Mouse (Mus musculus): Measurements from ENCODE around the gene Bag2. TPM values are rescaled to one million over a fixed set of nuclear protein-coding genes. Genes with fewer than 3 reads are reported as not detected.
"Not testable (repeated sequence)": the region's sequence is repeated elsewhere in the genome, so short reads cannot be mapped to it uniquely, and the experiment has no call there.

The Bag2 gene
- total and polyA plus RNA-seq, 3 experiments: 74.2 to 88.8 TPM; not detected in 1

GRCm38 (mm10) chr1:33749709-33750108, 7.9 kb downstream of the Bag2 start:
- peaks cover 3 to 15% of the 10 kb centered on the region in 2 experiments for H3K36me3 ChIP-seq (ENCODE audit: control insufficient read depth in 1 of 2, insufficient read depth in 2 of 2, low read length in 2 of 2)
- H3K27me3 ChIP-seq (ENCODE audit: control insufficient read depth in 1 of 2, insufficient read depth in 2 of 2, low read length in 2 of 2); DNase-seq (ENCODE audit: low read depth, low spot score); H3K9me3 ChIP-seq (replicated peaks; ENCODE audit: insufficient read depth, low read length); H3K9ac ChIP-seq (ENCODE audit: control insufficient read depth, low read depth, low read length, poor library complexity, severe bottlenecking); H3K4me1 ChIP-seq (ENCODE audit: control insufficient read depth in 1 of 2, insufficient read depth in 2 of 2, low read length in 2 of 2); H3K27ac ChIP-seq (ENCODE audit: control insufficient read depth, low read depth, low read length); H3K4me3 ChIP-seq (ENCODE audit: control insufficient read depth in 1 of 2, insufficient read depth in 1 of 2, low read depth in 2 of 2, low read length in 2 of 2): not testable (repeated sequence)
- H3K79me2 ChIP-seq (ENCODE audit: control insufficient read depth, insufficient read depth, low read length, poor library complexity): peaks cover 25% of the 10 kb centered on the region
- peak; percentile 69 for TF ChIP-seq ZNF384 (IDR thresholded peaks at IDR 0.05; ENCODE audit: low read depth, low read length)

GRCm38 (mm10) chr1:33749109-33749508, 8.5 kb downstream of the Bag2 start:
- peak; percentile 23 for DNase-seq (ENCODE audit: low read depth, low spot score)
- Histone ChIP-seq H3K9me3 (replicated peaks; ENCODE audit: insufficient read depth, low read length) (no peaks in the 10 kb centered on the region), H3K79me2 (ENCODE audit: control insufficient read depth, insufficient read depth, low read length, poor library complexity) (peaks cover 19% of the 10 kb centered on the region), H3K4me1 (ENCODE audit: control insufficient read depth in 1 of 2, insufficient read depth in 2 of 2, low read length in 2 of 2) (no peaks in the 10 kb centered on the region), H3K9ac (ENCODE audit: control insufficient read depth, low read depth, low read length, poor library complexity, severe bottlenecking) (no peak overlapping the region), H3K4me3 (ENCODE audit: control insufficient read depth in 1 of 2, insufficient read depth in 1 of 2, low read depth in 2 of 2, low read length in 2 of 2) (no peak overlapping the region), H3K27me3 (ENCODE audit: control insufficient read depth in 1 of 2, insufficient read depth in 2 of 2, low read length in 2 of 2) (no peaks in the 10 kb centered on the region), H3K36me3 (ENCODE audit: control insufficient read depth in 1 of 2, insufficient read depth in 2 of 2, low read length in 2 of 2) (peaks cover 0 to 15% of the 10 kb centered on the region in 2 experiments; a peak in 2 of 4 replicates), H3K27ac (ENCODE audit: control insufficient read depth, low read depth, low read length) (no peak overlapping the region)
- TF ChIP-seq CHD2 (IDR thresholded peaks at IDR 0.05; ENCODE audit: low read length) (no peak), CTCF (IDR thresholded peaks at IDR 0.05 in 2 of 3, conservative IDR thresholded peaks at IDR 0.05 in 1 of 3; ENCODE audit: control insufficient read depth in 1 of 3, insufficient read depth in 1 of 3, low read depth in 2 of 3, low read length in 3 of 3, poor library complexity in 1 of 3, severe bottlenecking in 1 of 3) (peak; percentile 13 to 53 (median 37); a peak in 4 of 6 replicates)

GRCm38 (mm10) chr1:33745901-33746300, 11.7 kb downstream of the Bag2 start:
- TF ChIP-seq TBP (IDR thresholded peaks at IDR 0.05; ENCODE audit: low read depth, low read length): no peak
- no peak for TF ChIP-seq MEF2A (IDR thresholded peaks at IDR 0.05; ENCODE audit: extremely low read depth, insufficient replicate concordance, low read depth, low read length, poor library complexity, severe bottlenecking)
- no peak for TF ChIP-seq MYC (IDR thresholded peaks at IDR 0.05; ENCODE audit: low read depth, low read length)
- no peak for TF ChIP-seq POLR2AphosphoS5 (IDR thresholded peaks at IDR 0.05; ENCODE audit: borderline replicate concordance, low read depth, low read length)
- no peak for TF ChIP-seq ZKSCAN1 (IDR thresholded peaks at IDR 0.05; ENCODE audit: low read depth, low read length)
- TF ChIP-seq RAD21 (IDR thresholded peaks at IDR 0.05; ENCODE audit: low read depth, low read length): no peak
- TF ChIP-seq POLR2AphosphoS2 (IDR thresholded peaks at IDR 0.05; ENCODE audit: low read length): no peak
- no peak for TF ChIP-seq BHLHE40 (IDR thresholded peaks at IDR 0.05; ENCODE audit: borderline replicate concordance, low read depth, low read length)
- no peak for TF ChIP-seq ZMIZ1 (IDR thresholded peaks at IDR 0.05; ENCODE audit: low read depth, low read length)
- no peak for TF ChIP-seq SIN3A (IDR thresholded peaks at IDR 0.05; ENCODE audit: low read length)
- TF ChIP-seq E2F4 (IDR thresholded peaks at IDR 0.05; ENCODE audit: borderline replicate concordance, low read depth, low read length): no peak
- TF ChIP-seq CTCF (IDR thresholded peaks at IDR 0.05 in 2 of 3, conservative IDR thresholded peaks at IDR 0.05 in 1 of 3; ENCODE audit: control insufficient read depth in 1 of 3, insufficient read depth in 1 of 3, low read depth in 2 of 3, low read length in 3 of 3, poor library complexity in 1 of 3, severe bottlenecking in 1 of 3): no peak
- no peak for TF ChIP-seq ZNF384 (IDR thresholded peaks at IDR 0.05; ENCODE audit: low read depth, low read length)
- no peak for TF ChIP-seq GABPA (IDR thresholded peaks at IDR 0.05; ENCODE audit: low read depth, low read length)
- no peak for TF ChIP-seq RCOR1 (IDR thresholded peaks at IDR 0.05; ENCODE audit: low read depth, low read length)
- no peak for TF ChIP-seq MAX (IDR thresholded peaks at IDR 0.05; ENCODE audit: low read length)
- Histone ChIP-seq H3K9ac (ENCODE audit: control insufficient read depth, low read depth, low read length, poor library complexity, severe bottlenecking) (no peak overlapping the region), H3K36me3 (ENCODE audit: control insufficient read depth in 1 of 2, insufficient read depth in 2 of 2, low read length in 2 of 2) (peaks cover 0 to 12% of the 10 kb centered on the region in 2 experiments; a peak in 2 of 4 replicates), H3K9me3 (replicated peaks; ENCODE audit: insufficient read depth, low read length) (no peaks in the 10 kb centered on the region), H3K4me3 (ENCODE audit: control insufficient read depth in 1 of 2, insufficient read depth in 1 of 2, low read depth in 2 of 2, low read length in 2 of 2) (no peak overlapping the region), H3K4me1 (ENCODE audit: control insufficient read depth in 1 of 2, insufficient read depth in 2 of 2, low read length in 2 of 2) (no peaks in the 10 kb centered on the region), H3K27me3 (ENCODE audit: control insufficient read depth in 1 of 2, insufficient read depth in 2 of 2, low read length in 2 of 2) (no peaks in the 10 kb centered on the region), H3K27ac (ENCODE audit: control insufficient read depth, low read depth, low read length) (no peak overlapping the region), H3K79me2 (ENCODE audit: control insufficient read depth, insufficient read depth, low read length, poor library complexity) (peaks cover under 1% of the 10 kb centered on the region; the same call in 1 of the 2 replicates)
- DNase-seq (ENCODE audit: low read depth, low spot score): no peak

Measured in MEL (cell line).